Mouse (Mus musculus) adrenal gland, postnatal 4 days (tissue): ENCODE measurements around the gene Abhd5. TPM values are rescaled to one million over a fixed set of nuclear protein-coding genes. Genes with fewer than 3 reads are reported as not detected.
A peak's percentile ranks its signal among the peaks of the same experiment; 100 is the strongest.

Experiments
- DNase-seq, 2 experiments: peaks; one replicate each; pipeline ENCODE4 v3.0.0; 2021 to 2022; ENCODE audit warnings: low spot score in 2 of 2, mixed read lengths in 2 of 2
- total RNA-seq, 2 experiments: library from RNA; stranded (reverse); gene quantifications; 2 replicates each; pipeline ENCODE4 v1.2.3; 2021

Gene Abhd5
- total RNA-seq, 2 experiments from 2014 or later, result 43.5 to 50.2 TPM

GRCm38 (mm10) chr9:122410437-122411175, 59.2 kb downstream of the Abhd5 start:
- no peak for DNase-seq

- DNase-seq, result no peak
Observed at GRCm38 (mm10) chr9:122414648-122415047, 63.2 kb downstream of the Abhd5 start.

- no peak for DNase-seq
Observed at GRCm38 (mm10) chr9:122415056-122415775, 63.8 kb downstream of the Abhd5 start.

GRCm38 (mm10) chr9:122416617-122417016, 65.2 kb downstream of the Abhd5 start:
- no peak for DNase-seq

- no peak for DNase-seq
Observed at GRCm38 (mm10) chr9:122420195-122420756, 68.9 kb downstream of the Abhd5 start.

- peak; percentile 56 to 65 for DNase-seq
Observed at GRCm38 (mm10) chr9:122420772-122421764, 69.7 kb downstream of the Abhd5 start.

GRCm38 (mm10) chr9:122421911-122422310, 70.5 kb downstream of the Abhd5 start:
- no peak for DNase-seq

GRCm38 (mm10) chr9:122422706-122423105, 71.3 kb downstream of the Abhd5 start:
- no peak for DNase-seq

- DNase-seq, result no peak
Observed at GRCm38 (mm10) chr9:122423146-122423545, 71.7 kb downstream of the Abhd5 start.

- peak; percentile 27 to 31 for DNase-seq
Observed at GRCm38 (mm10) chr9:122424941-122425608, 73.7 kb downstream of the Abhd5 start.

GRCm38 (mm10) chr9:122429058-122429649, 77.7 kb downstream of the Abhd5 start:
- no peak for DNase-seq

- DNase-seq, result no peak
Observed at GRCm38 (mm10) chr9:122429685-122430084, 78.3 kb downstream of the Abhd5 start.

Other genes starting within 250 kb of the Abhd5 start
- gene Snrk, start 234.3 kb upstream of the Abhd5 start, total RNA-seq, result 100 to 1,000 TPM; 168 to 184 TPM
- gene Ano10, start 57.2 kb upstream of the Abhd5 start, total RNA-seq, result 10 to 100 TPM; 60.3 to 65.8 TPM